ENCODE assay signal across 8 mouse cellular contexts in genomic region chr9:95552175-95552705, GRCm38 (mm10).
DNase-seq lines count a peak whose midpoint lies in the region.
"Had no signal": no experiment of that assay in that cellular context is flagged by ENCODE, and none has a peak within 500 bp of the region (broad histone marks: within the 10 kb centered on the region; RNA-seq: fewer than 3 reads in every experiment).

No protein-coding gene starts in this region.

- peak; percentile 54 for DNase-seq in right cerebral cortex, adult 18-20 months
- DNase-seq in right cerebral cortex, postnatal 4 days: no peak
- DNase-seq in cerebellum, postnatal 10 days: peak; percentile 83 to 91
- DNase-seq in kidney, postnatal 14 days: peak; percentile 59
- DNase-seq in right cerebral cortex, postnatal 36 days (ENCODE audit: low spot score in 2 of 2): peak; percentile 26 to 35
- DNase-seq in embryo, embryonic 10 days (ENCODE audit: low spot score): no peak
- DNase-seq in lung, postnatal 4 days: no peak
- DNase-seq: lung, adult 2 months had no signal

Comparison
In these comparisons a context has a peak if more than half of its experiments do, and no peak if none do; other contexts are left out.
1. DNase-seq: peak in right cerebral cortex, adult 18-20 months (single experiment), cerebellum, postnatal 10 days (2 of 2), kidney, postnatal 14 days (single experiment) and right cerebral cortex, postnatal 36 days (2 of 2); none in right cerebral cortex, postnatal 4 days (single experiment), embryo, embryonic 10 days (single experiment) and lung, postnatal 4 days (0 of 2).